Mouse (Mus musculus): ENCODE data around the gene Gpc2. TPM values are rescaled to one million over a fixed set of nuclear protein-coding genes. Genes with fewer than 3 reads are reported as not detected.

Gpc2 gene
- total and polyA plus RNA-seq, 2 experiments from 2014 or later: 50.5 to 134 TPM

DNA sequence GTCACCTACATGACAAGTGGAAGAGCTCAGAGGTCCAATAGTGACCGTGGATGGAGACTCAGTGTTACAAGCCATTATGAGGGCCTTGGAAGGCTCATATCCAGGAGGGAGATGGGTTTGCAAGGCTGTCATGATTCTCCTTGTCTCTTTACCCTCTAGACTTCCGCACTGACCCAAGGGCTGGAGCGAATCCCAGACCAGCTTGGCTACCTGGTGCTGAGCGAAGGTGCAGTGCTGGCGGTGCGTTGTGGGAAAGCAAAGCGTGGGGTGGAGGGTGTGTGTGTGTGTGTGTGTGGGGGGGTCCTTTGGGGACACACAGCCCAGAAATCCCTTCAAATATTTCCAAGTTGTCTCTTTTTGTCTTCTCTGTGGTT is 23.7 kb downstream of the Gpc2 start:
- ATAC-seq (ENCODE audit: low FRiP score): peak; percentile 8; the same call in 1 of the 2 replicates
- no peak for TF ChIP-seq CTCF (IDR thresholded peaks at IDR 0.05)
- 21% methylated on average over 7 of the region's 7 CpGs for WGBS

DNA sequence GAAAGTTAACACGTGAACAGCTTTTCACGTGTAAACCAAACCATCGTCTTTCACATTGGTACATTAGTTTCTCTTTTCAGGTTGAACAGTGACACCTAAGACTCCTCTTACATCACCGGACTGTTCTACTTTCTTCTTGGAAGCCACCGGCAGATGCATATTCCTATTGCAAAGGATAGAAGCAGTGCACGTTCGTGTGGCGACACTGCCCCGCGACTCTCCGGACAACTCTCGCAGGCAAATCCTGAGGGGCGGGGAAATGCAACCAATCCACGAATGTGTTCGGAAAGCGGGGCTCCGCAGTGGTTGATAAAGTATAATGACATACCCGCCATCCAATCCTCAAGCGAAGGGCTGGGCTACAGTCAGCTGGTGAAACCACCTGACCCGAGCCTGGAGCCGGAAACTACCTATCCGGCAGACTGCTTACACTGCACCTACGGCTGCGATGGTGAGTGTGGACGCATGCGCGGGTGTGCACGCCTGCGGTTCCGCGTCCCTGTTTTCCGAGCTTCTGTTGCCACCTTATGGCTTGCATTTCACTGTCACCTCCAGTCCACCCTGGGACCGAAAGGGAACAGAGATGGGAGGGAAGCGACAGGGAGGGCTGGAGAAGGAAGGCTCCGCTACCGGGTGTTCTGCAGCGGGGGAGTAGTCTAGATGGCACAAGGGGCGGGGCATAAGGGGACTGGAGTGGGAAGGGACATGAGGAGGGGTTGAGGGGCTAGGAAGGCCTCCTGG is 24.3 kb downstream of the Gpc2 start, which contains the start of gene Lamtor4:
Gene Lamtor4 (plus strand): TSS at position 130 of the 741 bp plus-strand sequence.
- no peaks in the 10 kb centered on the region for H3K27me3 ChIP-seq (ENCODE audit: insufficient read depth, low read length)
- peak within 1 kb of the TSS; percentile 89 for H3K4me2 ChIP-seq (ENCODE audit: low read depth, low read length, poor library complexity, severe bottlenecking)
- DNase-seq (ENCODE audit: low spot score) (peak; percentile 98), ATAC-seq (ENCODE audit: low FRiP score) (peak; percentile 100)
- WGBS: under 1% methylated on average over 38 of the region's 38 CpGs
- TF ChIP-seq CTCF (IDR thresholded peaks at IDR 0.05): peak; percentile 59
- H3K36me3 ChIP-seq (ENCODE audit: insufficient read depth, low read length): peaks cover 22% of the 10 kb centered on the region
- no peaks in the 10 kb centered on the region for H3K9me3 ChIP-seq (ENCODE audit: low read length)
- H3K4me1 ChIP-seq (ENCODE audit: insufficient read depth, low read length): 0 out of 2 replicates have a peak, but pooled peaks cover 2% of the 10 kb centered on the region
- H3K27ac ChIP-seq (ENCODE audit: low read depth, low read length): peak within 1 kb of the TSS; percentile 85
- H3K9ac ChIP-seq (replicated peaks; ENCODE audit: low read length, poor library complexity, severe bottlenecking): peak within 1 kb of the TSS; percentile 79
- peak within 1 kb of the TSS; percentile 66 for H3K4me3 ChIP-seq (ENCODE audit: low read depth, low read length)

More for the DNA sequence above, 23.7 kb downstream of the Gpc2 start:
- H3K9ac ChIP-seq (replicated peaks; ENCODE audit: low read length, poor library complexity, severe bottlenecking): peak overlapping the region; percentile 79
- 0 out of 2 replicates have a peak, but pooled peaks cover 2% of the 10 kb centered on the region for H3K4me1 ChIP-seq (ENCODE audit: insufficient read depth, low read length)
- peak overlapping the region; percentile 89 for H3K4me2 ChIP-seq (ENCODE audit: low read depth, low read length, poor library complexity, severe bottlenecking)
- H3K9me3 ChIP-seq (ENCODE audit: low read length): no peaks in the 10 kb centered on the region
- H3K27me3 ChIP-seq (ENCODE audit: insufficient read depth, low read length): no peaks in the 10 kb centered on the region
- no peak for DNase-seq (ENCODE audit: low spot score)
- peaks cover 26% of the 10 kb centered on the region for H3K36me3 ChIP-seq (ENCODE audit: insufficient read depth, low read length)
- H3K4me3 ChIP-seq (ENCODE audit: low read depth, low read length): peak overlapping the region; percentile 66
- peak overlapping the region; percentile 85 for H3K27ac ChIP-seq (ENCODE audit: low read depth, low read length)

DNA sequence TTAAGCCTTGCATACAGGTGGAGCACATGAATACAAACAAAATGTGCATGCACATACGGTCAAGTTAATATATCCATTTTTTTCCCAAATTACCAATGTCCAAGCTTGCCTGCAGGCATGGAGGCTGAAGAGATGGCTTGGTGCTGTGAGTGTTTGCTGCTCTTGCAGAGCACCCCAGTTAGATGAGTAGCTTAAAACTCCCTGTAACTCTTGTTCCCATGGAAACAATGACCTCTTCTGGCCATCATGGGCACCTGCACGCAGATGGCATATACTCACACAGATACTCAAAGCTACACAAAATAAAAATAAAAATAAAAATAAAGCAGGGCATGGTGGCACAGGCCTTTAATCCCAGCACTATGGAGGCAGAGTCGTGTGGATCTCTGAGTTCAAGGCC is 26.7 kb downstream of the Gpc2 start:
- Histone ChIP-seq H3K4me1 (ENCODE audit: insufficient read depth, low read length) (0 out of 2 replicates have a peak, but pooled peaks cover 2% of the 10 kb centered on the region), H3K9me3 (ENCODE audit: low read length) (no peaks in the 10 kb centered on the region), H3K9ac (replicated peaks; ENCODE audit: low read length, poor library complexity, severe bottlenecking) (no peak overlapping the region), H3K36me3 (ENCODE audit: insufficient read depth, low read length) (0 out of 2 replicates have a peak, but pooled peaks cover 3% of the 10 kb centered on the region), H3K4me2 (ENCODE audit: low read depth, low read length, poor library complexity, severe bottlenecking) (no peak overlapping the region), H3K4me3 (ENCODE audit: low read depth, low read length) (no peak overlapping the region), H3K27me3 (ENCODE audit: insufficient read depth, low read length) (no peaks in the 10 kb centered on the region), H3K27ac (ENCODE audit: low read depth, low read length) (no peak overlapping the region)
- 0 out of 2 replicates have a peak, but pooled peaks have one; percentile 9 for TF ChIP-seq CTCF (IDR thresholded peaks at IDR 0.05)
- ATAC-seq (ENCODE audit: low FRiP score): no peak
- 92% methylated on average over 3 of the region's 3 CpGs for WGBS
- no peak for DNase-seq (ENCODE audit: low spot score)

GRCm38 (mm10) chr5:138251144-138251543 is 28.7 kb downstream of the Gpc2 start:
- H3K27me3 ChIP-seq (ENCODE audit: insufficient read depth, low read length): no peaks in the 10 kb centered on the region
- no peaks in the 10 kb centered on the region for H3K36me3 ChIP-seq (ENCODE audit: insufficient read depth, low read length)
- no peak for ATAC-seq (ENCODE audit: low FRiP score)
- no peak overlapping the region for H3K27ac ChIP-seq (ENCODE audit: low read depth, low read length)
- no peaks in the 10 kb centered on the region for H3K4me1 ChIP-seq (ENCODE audit: insufficient read depth, low read length)
- H3K4me2 ChIP-seq (ENCODE audit: low read depth, low read length, poor library complexity, severe bottlenecking): no peak overlapping the region
- 84% methylated on average over 12 of the region's 12 CpGs for WGBS
- no peak for DNase-seq (ENCODE audit: low spot score)
- H3K4me3 ChIP-seq (ENCODE audit: low read depth, low read length): no peak overlapping the region
- no peak for TF ChIP-seq CTCF (IDR thresholded peaks at IDR 0.05)
- no peak overlapping the region for H3K9ac ChIP-seq (replicated peaks; ENCODE audit: low read length, poor library complexity, severe bottlenecking)
- no peaks in the 10 kb centered on the region for H3K9me3 ChIP-seq (ENCODE audit: low read length)

GRCm38 (mm10) chr5:138241511-138241910 is 38.3 kb downstream of the Gpc2 start:
- Histone ChIP-seq H3K9ac (replicated peaks; ENCODE audit: low read length, poor library complexity, severe bottlenecking) (no peak overlapping the region), H3K36me3 (ENCODE audit: insufficient read depth, low read length) (no peaks in the 10 kb centered on the region), H3K27me3 (ENCODE audit: insufficient read depth, low read length) (no peaks in the 10 kb centered on the region), H3K27ac (ENCODE audit: low read depth, low read length) (no peak overlapping the region), H3K4me1 (ENCODE audit: insufficient read depth, low read length) (no peaks in the 10 kb centered on the region), H3K4me3 (ENCODE audit: low read depth, low read length) (no peak overlapping the region), H3K4me2 (ENCODE audit: low read depth, low read length, poor library complexity, severe bottlenecking) (no peak overlapping the region), H3K9me3 (ENCODE audit: low read length) (no peaks in the 10 kb centered on the region)
- no peak for TF ChIP-seq CTCF (IDR thresholded peaks at IDR 0.05)
- 41% methylated on average over 2 of the region's 2 CpGs for WGBS
- no peak for ATAC-seq (ENCODE audit: low FRiP score)
- DNase-seq (ENCODE audit: low spot score): no peak

DNA sequence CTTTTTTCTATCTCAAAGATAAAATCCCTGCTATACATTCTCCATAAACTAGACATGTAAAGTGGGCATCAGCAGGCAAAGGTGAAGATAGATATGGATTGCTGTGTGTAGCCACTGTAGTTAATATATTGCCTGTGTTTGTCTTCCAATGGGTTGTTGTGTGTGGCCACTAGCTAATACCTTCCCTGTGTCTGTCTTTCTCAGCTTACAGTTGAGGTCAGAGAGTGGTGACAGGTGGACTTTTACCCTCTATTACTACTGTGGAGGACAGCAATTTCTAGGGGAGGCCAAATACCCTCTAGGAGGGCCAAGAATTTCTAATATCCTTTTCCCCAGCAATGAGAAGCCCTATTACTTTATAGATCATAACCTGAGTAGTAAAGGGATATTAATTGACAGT is 45.6 kb downstream of the Gpc2 start:
- ATAC-seq (ENCODE audit: low FRiP score) (no peak), DNase-seq (ENCODE audit: low spot score) (no peak)
- no peak overlapping the region for H3K9ac ChIP-seq (replicated peaks; ENCODE audit: low read length, poor library complexity, severe bottlenecking)
- no peaks in the 10 kb centered on the region for H3K4me1 ChIP-seq (ENCODE audit: insufficient read depth, low read length)
- no peak for TF ChIP-seq CTCF (IDR thresholded peaks at IDR 0.05)
- H3K27me3 ChIP-seq (ENCODE audit: insufficient read depth, low read length): no peaks in the 10 kb centered on the region
- no peak overlapping the region for H3K4me2 ChIP-seq (ENCODE audit: low read depth, low read length, poor library complexity, severe bottlenecking)
- H3K4me3 ChIP-seq (ENCODE audit: low read depth, low read length): no peak overlapping the region
- no peak overlapping the region for H3K27ac ChIP-seq (ENCODE audit: low read depth, low read length)
- no peaks in the 10 kb centered on the region for H3K36me3 ChIP-seq (ENCODE audit: insufficient read depth, low read length)
- H3K9me3 ChIP-seq (ENCODE audit: low read length): no peaks in the 10 kb centered on the region
